In genomic region chr13:55596802-55597201, GRCm38 (mm10) we compare ENCODE assay signal across 18 mouse cellular contexts.
"Had no signal": no experiment of that assay in that cellular context is flagged by ENCODE, and none has a peak within 500 bp of the region (broad histone marks: within the 10 kb centered on the region; RNA-seq: fewer than 3 reads in every experiment).

No protein-coding gene starts in this region.

- H3K27ac ChIP-seq: lung, embryonic 15.5 days; macrophage; midbrain, embryonic 13.5 days; midbrain, embryonic 15.5 days; neural tube, embryonic 12.5 days had no signal

- DNase-seq: liver, postnatal 0 days; lung, adult 2 months; lung, postnatal 14 days; lung, postnatal 36 days; retina, postnatal 1 day; right cerebral cortex, postnatal 25 days; right cerebral cortex, postnatal 4 days; spleen, adult 18-20 months; thymus, adult 18-20 months; thymus, postnatal 14 days; thymus, postnatal 36 days had no signal

- ATAC-seq: liver, postnatal 0 days; lung, postnatal 0 days; midbrain, embryonic 13.5 days; midbrain, embryonic 15.5 days had no signal

- H3K4me3 ChIP-seq: lung, embryonic 15.5 days; megakaryocyte, embryonic 14.5 days; midbrain, embryonic 13.5 days; midbrain, embryonic 15.5 days; neural tube, embryonic 12.5 days had no signal
